Mouse (Mus musculus): ENCODE measurements at regions not wholly inside any gene's neighbourhood (a gene's known extent, or its start where the extent isn't known, plus 50 kb on each side); places are given as distances from the start of the nearest gene placed in this dataset.
A peak's percentile ranks its signal among the peaks of the same experiment; 100 is the strongest.

- DNase-seq (ENCODE audit: low spot score in 2 of 2): no peak
These were observed 72.9 kb upstream of the Frmd6 start for GRCm38 (mm10) chr12:70752266-70752910.

DNA sequence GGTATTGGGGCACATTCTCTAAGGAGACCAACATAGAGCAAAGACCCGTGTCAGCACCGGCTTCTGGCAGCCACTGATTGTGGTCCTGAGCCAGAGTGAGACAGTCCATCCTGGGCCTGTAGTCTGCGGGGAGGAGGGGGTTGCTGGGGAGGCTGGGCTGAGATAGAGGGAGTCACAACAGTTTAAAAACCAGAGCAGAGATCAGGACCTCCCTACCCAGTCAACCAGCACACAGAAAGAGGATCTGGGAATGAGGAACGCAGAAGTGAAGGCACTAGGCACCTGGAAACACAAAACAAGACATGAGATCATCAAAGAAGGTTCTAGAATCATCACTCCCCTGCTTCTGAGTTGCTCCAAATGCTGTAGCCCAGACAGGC, 72.4 kb upstream of the Frmd6 start:
- no peak for DNase-seq (ENCODE audit: low spot score in 2 of 2)

GRCm38 (mm10) chr12:70753458-70753857, 71.9 kb upstream of the Frmd6 start:
- no peak for DNase-seq (ENCODE audit: low spot score in 2 of 2)

GRCm38 (mm10) chr12:70758080-70758479, 67.2 kb upstream of the Frmd6 start:
- no peak for DNase-seq (ENCODE audit: low spot score in 2 of 2)

DNA sequence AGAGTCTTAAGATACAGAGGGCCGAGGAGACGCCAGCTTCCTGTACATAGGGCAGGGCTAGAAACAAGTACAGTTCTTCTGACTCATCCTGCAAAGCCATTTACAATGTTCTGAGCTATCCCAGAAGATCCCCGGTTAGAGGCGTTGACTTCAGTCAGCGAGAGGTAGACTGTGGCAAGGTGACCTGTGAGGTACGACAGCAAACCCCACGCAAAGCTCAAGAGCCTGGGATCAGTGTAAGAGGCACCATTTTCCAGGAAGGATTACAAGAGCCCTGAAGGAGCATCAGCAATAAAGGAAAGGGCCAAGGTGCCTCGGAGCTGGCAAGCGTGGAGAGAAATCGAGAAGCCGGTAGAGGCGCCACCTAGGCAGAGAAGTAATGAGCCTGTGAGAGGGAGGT, 61.8 kb upstream of the Frmd6 start:
- DNase-seq (ENCODE audit: low spot score in 2 of 2): no peak

DNA sequence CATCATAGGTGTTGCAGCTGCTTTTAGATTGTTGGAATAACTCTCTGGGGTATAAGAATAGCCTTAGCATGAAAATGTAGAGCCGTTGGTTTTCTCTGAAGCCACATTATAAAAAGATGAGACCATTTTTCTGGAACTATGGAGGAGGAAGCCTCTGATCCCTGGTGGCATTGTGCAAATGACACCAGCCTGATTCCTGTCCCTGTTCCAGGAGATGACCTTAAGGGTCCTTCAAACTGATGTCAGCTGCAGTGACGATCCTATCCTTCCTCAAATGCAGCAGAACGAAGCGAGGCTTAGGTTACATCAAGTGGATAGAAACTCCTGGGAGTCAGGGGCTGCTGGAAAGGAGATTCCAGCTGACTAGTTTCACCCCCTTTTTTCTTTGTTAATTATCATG, 59.0 kb upstream of the Frmd6 start:
- DNase-seq (ENCODE audit: low spot score in 2 of 2): no peak

DNA sequence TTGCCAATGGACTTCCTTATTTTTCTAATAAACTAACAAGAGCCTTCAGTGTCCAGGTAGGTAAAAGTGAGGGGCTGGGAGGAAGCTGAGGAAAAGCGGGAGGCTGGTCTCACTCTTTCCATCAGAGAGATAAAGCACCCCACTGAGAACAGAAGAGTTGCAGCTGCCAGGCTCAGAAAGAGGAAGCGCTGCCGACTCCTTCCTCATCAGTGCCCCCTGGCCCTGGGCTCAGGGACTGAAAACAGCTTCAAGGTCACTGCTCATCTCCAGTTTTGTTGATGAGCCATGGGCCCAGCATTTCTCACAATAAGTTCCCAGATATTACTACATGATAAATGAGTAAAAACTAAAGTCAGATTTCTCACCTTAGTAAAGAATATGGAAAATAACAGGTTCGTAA, 57.4 kb upstream of the Frmd6 start:
- peak in 1 of 2 experiments; percentile 11 for DNase-seq (ENCODE audit: low spot score in 2 of 2)

GRCm38 (mm10) chr12:70768745-70769144, 56.6 kb upstream of the Frmd6 start:
- no peak for DNase-seq (ENCODE audit: low spot score in 2 of 2)

- no peak for DNase-seq (ENCODE audit: low spot score in 2 of 2)
These were observed 55.7 kb upstream of the Frmd6 start for GRCm38 (mm10) chr12:70769538-70770176.

GRCm38 (mm10) chr12:70774006-70774405, 51.3 kb upstream of the Frmd6 start:
- DNase-seq (ENCODE audit: low spot score in 2 of 2): no peak

DNA sequence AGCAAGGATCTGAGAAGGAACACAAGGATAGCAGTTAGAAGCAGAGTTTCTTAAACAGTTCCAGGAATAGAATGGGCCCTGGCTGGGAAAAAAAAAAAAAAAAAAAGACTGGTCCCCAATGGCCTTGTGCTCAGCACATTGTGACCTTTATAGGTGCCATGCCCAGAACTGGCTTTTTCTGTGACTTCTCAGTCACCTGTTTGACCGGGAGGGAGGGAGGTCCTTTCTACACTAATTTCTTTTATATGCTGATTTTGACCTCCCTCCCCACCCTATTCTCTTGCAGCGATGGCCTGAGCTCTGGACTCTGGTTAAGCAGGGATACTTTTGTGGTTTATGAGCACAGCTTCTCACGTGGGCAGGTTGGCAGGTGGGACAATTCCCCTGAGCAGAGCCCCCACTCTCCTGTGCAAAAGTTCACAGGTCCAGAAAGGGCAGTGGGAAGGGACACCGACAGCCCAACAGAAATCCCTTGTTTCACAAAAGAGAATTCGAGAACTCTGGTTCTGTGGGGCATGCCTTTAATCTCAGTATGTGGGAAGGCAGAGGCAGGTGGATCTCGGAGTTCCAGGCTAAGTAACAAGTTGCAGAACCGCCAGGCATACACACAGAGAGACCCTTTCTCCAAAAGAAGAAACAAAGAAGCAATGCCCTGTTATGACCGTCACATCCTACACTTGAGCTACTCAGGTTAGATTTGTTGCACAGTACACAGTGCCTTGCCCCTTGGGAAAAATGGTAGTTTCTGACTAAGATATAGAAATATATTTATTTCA, 50.3 kb upstream of the Frmd6 start:
- no peak for DNase-seq (ENCODE audit: low spot score in 2 of 2)

Data from spleen, postnatal 14 days (tissue).